Mouse (Mus musculus): ENCODE results near the gene Cul7. TPM values are rescaled to one million over a fixed set of nuclear protein-coding genes. Genes with fewer than 3 reads are reported as not detected.

The Cul7 gene
- polyA plus RNA-seq, 1 experiment from 2014 or later, result 34.9 TPM

GRCm38 (mm10) chr17:46682654-46683389 is 32.7 kb downstream of the Cul7 start:
- 83% methylated on average over 16 of the region's 16 CpGs for WGBS
- peaks cover 12% of the 10 kb centered on the region; the same call in 1 of the 2 replicates for H3K36me3 ChIP-seq (ENCODE audit: control insufficient read depth, insufficient read depth, low read length)

GRCm38 (mm10) chr17:46685913-46686312 is 35.8 kb downstream of the Cul7 start:
- WGBS, result 90% methylated on average over 6 of the region's 6 CpGs
- H3K4me3 ChIP-seq (ENCODE audit: low read depth, low read length), result no peak overlapping the region

More at GRCm38 (mm10) chr17:46682654-46683389, 32.7 kb downstream of the Cul7 start:
- Histone ChIP-seq H3K9ac (ENCODE audit: low read length) (no peak overlapping the region), H3K9me3 (ENCODE audit: control insufficient read depth, low read length) (no peaks in the 10 kb centered on the region), H3K27ac (ENCODE audit: low read depth, low read length) (no peak overlapping the region), H3K4me3 (ENCODE audit: low read depth, low read length) (no peak overlapping the region), H3K4me2 (ENCODE audit: low read depth, low read length, severe bottlenecking) (no peak overlapping the region), H3K27me3 (ENCODE audit: control insufficient read depth, insufficient read depth, low read length) (no peaks in the 10 kb centered on the region), H3K4me1 (replicated peaks; ENCODE audit: control insufficient read depth, insufficient read depth, low read length) (peaks cover 8% of the 10 kb centered on the region; the same call in 1 of the 2 replicates)
- no peak for DNase-seq (ENCODE audit: low spot score)
- no peak for ATAC-seq (replicated peaks; ENCODE audit: low FRiP score)

DNA sequence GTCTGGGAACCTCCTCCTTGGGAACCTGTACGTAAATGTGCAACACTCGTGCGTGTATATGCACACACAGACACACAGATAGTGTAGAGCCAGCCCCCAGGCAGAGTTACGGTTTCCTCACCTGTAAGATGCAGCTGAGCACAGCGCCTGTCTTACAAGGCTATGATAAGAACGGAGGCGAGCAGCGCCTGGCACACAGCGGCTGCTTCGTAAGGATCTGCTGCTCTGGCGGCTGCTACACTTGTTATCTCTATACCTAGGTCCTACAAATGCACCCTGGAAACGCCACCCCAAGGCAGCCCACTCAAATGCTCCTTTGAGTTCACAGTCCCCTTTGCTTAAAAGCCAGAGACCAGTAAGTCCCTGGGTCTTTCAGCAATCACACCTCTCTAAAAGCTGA is 40.5 kb downstream of the Cul7 start:
- H3K27me3 ChIP-seq (ENCODE audit: control insufficient read depth, insufficient read depth, low read length), result no peaks in the 10 kb centered on the region
- no peak overlapping the region for H3K27ac ChIP-seq (ENCODE audit: low read depth, low read length)
- no peak overlapping the region for H3K9ac ChIP-seq (ENCODE audit: low read length)
- DNase-seq (ENCODE audit: low spot score) (no peak), ATAC-seq (replicated peaks; ENCODE audit: low FRiP score) (no peak)
- no peak overlapping the region for H3K4me3 ChIP-seq (ENCODE audit: low read depth, low read length)
- H3K4me2 ChIP-seq (ENCODE audit: low read depth, low read length, severe bottlenecking), result no peak overlapping the region
- WGBS, result 91% methylated on average over 12 of the region's 12 CpGs
- no peaks in the 10 kb centered on the region for H3K9me3 ChIP-seq (ENCODE audit: control insufficient read depth, low read length)
- no peaks in the 10 kb centered on the region for H3K4me1 ChIP-seq (replicated peaks; ENCODE audit: control insufficient read depth, insufficient read depth, low read length)
- H3K36me3 ChIP-seq (ENCODE audit: control insufficient read depth, insufficient read depth, low read length), result no peaks in the 10 kb centered on the region; the same call in 1 of the 2 replicates

More at GRCm38 (mm10) chr17:46685913-46686312, 35.8 kb downstream of the Cul7 start:
- Histone ChIP-seq H3K9ac (ENCODE audit: low read length) (no peak overlapping the region), H3K27ac (ENCODE audit: low read depth, low read length) (no peak overlapping the region), H3K36me3 (ENCODE audit: control insufficient read depth, insufficient read depth, low read length) (peaks cover 12% of the 10 kb centered on the region; the same call in 1 of the 2 replicates), H3K27me3 (ENCODE audit: control insufficient read depth, insufficient read depth, low read length) (no peaks in the 10 kb centered on the region), H3K4me1 (replicated peaks; ENCODE audit: control insufficient read depth, insufficient read depth, low read length) (peaks cover 5% of the 10 kb centered on the region; the same call in 1 of the 2 replicates), H3K9me3 (ENCODE audit: control insufficient read depth, low read length) (no peaks in the 10 kb centered on the region), H3K4me2 (ENCODE audit: low read depth, low read length, severe bottlenecking) (no peak overlapping the region)
- ATAC-seq (replicated peaks; ENCODE audit: low FRiP score), result no peak
- no peak for DNase-seq (ENCODE audit: low spot score)

DNA sequence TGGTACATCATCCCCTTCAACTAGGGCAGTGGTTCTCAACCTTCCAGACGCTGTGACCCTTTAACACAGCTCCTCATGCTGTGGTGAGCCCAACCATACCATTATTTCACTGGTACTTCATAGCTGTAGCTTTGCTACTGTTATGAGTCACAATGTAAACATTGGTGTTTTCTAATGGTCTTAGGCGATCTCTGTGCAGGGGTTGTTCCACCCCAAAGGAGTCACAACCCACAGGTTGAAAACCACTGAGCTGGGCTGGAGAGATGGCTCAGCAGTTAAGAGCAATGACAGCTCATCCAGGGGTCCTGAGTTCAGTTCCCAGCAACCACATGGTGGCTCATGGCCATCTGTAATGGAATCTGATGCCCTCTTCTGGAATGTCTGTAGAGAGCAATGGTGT is 41.3 kb downstream of the Cul7 start:
- H3K4me3 ChIP-seq (ENCODE audit: low read depth, low read length), result no peak overlapping the region
- no peaks in the 10 kb centered on the region for H3K27me3 ChIP-seq (ENCODE audit: control insufficient read depth, insufficient read depth, low read length)
- no peak overlapping the region for H3K27ac ChIP-seq (ENCODE audit: low read depth, low read length)
- no peaks in the 10 kb centered on the region for H3K4me1 ChIP-seq (replicated peaks; ENCODE audit: control insufficient read depth, insufficient read depth, low read length)
- H3K4me2 ChIP-seq (ENCODE audit: low read depth, low read length, severe bottlenecking), result no peak overlapping the region
- no peak overlapping the region for H3K9ac ChIP-seq (ENCODE audit: low read length)
- no peaks in the 10 kb centered on the region for H3K9me3 ChIP-seq (ENCODE audit: control insufficient read depth, low read length)
- 87% methylated on average over 2 of the region's 2 CpGs for WGBS
- DNase-seq (ENCODE audit: low spot score) (no peak), ATAC-seq (replicated peaks; ENCODE audit: low FRiP score) (no peak)
- no peaks in the 10 kb centered on the region; the same call in 1 of the 2 replicates for H3K36me3 ChIP-seq (ENCODE audit: control insufficient read depth, insufficient read depth, low read length)

DNA sequence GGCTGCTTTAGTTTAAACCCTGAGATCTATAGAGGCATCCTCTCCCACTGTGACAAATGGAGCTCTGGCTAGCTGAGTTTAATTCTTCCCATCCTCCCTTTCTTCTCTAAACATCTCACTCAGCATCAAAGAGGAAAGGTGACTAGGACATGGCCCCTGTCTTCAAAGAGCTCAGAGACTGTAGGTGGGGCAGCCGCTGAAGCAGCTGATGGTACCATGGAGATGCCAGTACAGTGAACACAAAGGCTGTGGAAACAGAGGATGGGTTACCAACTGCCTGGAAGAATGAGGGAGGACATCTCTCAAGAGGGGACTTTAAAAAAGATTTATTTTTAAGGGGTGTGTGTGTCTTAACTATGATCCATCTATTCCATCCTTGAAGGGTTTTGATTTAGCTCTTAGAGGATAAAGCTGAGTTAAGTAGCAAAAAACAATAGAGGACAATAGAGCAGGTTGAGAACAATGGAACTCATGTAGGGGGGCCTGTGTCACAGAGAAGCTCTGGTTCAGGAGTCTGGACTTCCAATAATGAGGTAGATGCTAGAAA is 44.5 kb downstream of the Cul7 start:
- WGBS, result 86% methylated on average over 1 of the region's 1 CpGs
- no peaks in the 10 kb centered on the region; the same call in 1 of the 2 replicates for H3K36me3 ChIP-seq (ENCODE audit: control insufficient read depth, insufficient read depth, low read length)

DNA sequence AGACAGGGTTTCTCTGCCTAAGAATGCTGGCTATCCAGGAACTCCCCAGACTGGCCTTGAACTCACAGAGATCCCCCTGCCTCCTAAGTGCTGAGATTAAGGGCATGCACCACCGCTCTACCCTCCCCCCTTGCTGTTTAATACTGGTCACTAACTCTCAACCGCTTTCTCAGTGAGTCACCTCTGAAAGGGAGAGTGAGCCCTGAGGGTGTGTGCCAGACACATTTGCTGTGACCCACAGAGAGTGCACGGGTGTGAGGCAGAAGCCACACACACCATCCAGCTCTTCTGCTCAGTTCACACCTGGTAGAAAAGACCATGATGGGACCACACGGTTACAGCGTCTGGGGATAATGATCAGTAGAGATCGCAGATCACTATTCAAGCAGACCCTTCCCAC is 48.4 kb downstream of the Cul7 start:
- ATAC-seq (replicated peaks; ENCODE audit: low FRiP score) (no peak), DNase-seq (ENCODE audit: low spot score) (no peak)
- Histone ChIP-seq H3K4me2 (ENCODE audit: low read depth, low read length, severe bottlenecking) (no peak overlapping the region), H3K27ac (ENCODE audit: low read depth, low read length) (no peak overlapping the region), H3K9ac (ENCODE audit: low read length) (no peak overlapping the region), H3K36me3 (ENCODE audit: control insufficient read depth, insufficient read depth, low read length) (no peaks in the 10 kb centered on the region; the same call in 1 of the 2 replicates), H3K4me1 (replicated peaks; ENCODE audit: control insufficient read depth, insufficient read depth, low read length) (peaks cover 11% of the 10 kb centered on the region), H3K9me3 (ENCODE audit: control insufficient read depth, low read length) (no peaks in the 10 kb centered on the region), H3K4me3 (ENCODE audit: low read depth, low read length) (no peak overlapping the region), H3K27me3 (ENCODE audit: control insufficient read depth, insufficient read depth, low read length) (no peaks in the 10 kb centered on the region)
- WGBS, result 91% methylated on average over 6 of the region's 6 CpGs

More for the DNA sequence above, 44.5 kb downstream of the Cul7 start:
- ATAC-seq (replicated peaks; ENCODE audit: low FRiP score) (no peak), DNase-seq (ENCODE audit: low spot score) (no peak)
- Histone ChIP-seq H3K4me2 (ENCODE audit: low read depth, low read length, severe bottlenecking) (no peak overlapping the region), H3K9ac (ENCODE audit: low read length) (no peak overlapping the region), H3K27me3 (ENCODE audit: control insufficient read depth, insufficient read depth, low read length) (no peaks in the 10 kb centered on the region), H3K9me3 (ENCODE audit: control insufficient read depth, low read length) (no peaks in the 10 kb centered on the region), H3K27ac (ENCODE audit: low read depth, low read length) (no peak overlapping the region), H3K4me3 (ENCODE audit: low read depth, low read length) (no peak overlapping the region), H3K4me1 (replicated peaks; ENCODE audit: control insufficient read depth, insufficient read depth, low read length) (no peaks in the 10 kb centered on the region)

- no peak overlapping the region for H3K27ac ChIP-seq (ENCODE audit: low read depth, low read length)
- no peak for DNase-seq (ENCODE audit: low spot score)
- no peak for ATAC-seq (replicated peaks; ENCODE audit: low FRiP score)
- no peaks in the 10 kb centered on the region; the same call in 1 of the 2 replicates for H3K36me3 ChIP-seq (ENCODE audit: control insufficient read depth, insufficient read depth, low read length)
- H3K27me3 ChIP-seq (ENCODE audit: control insufficient read depth, insufficient read depth, low read length), result no peaks in the 10 kb centered on the region
- peaks cover 16% of the 10 kb centered on the region for H3K4me1 ChIP-seq (replicated peaks; ENCODE audit: control insufficient read depth, insufficient read depth, low read length)
- H3K9ac ChIP-seq (ENCODE audit: low read length), result no peak overlapping the region
- 92% methylated on average over 5 of the region's 5 CpGs for WGBS
- H3K9me3 ChIP-seq (ENCODE audit: control insufficient read depth, low read length), result no peaks in the 10 kb centered on the region
- H3K4me2 ChIP-seq (ENCODE audit: low read depth, low read length, severe bottlenecking), result no peak overlapping the region
- no peak overlapping the region for H3K4me3 ChIP-seq (ENCODE audit: low read depth, low read length)
Observed at GRCm38 (mm10) chr17:46699245-46699644, 49.1 kb downstream of the Cul7 start.

GRCm38 (mm10) chr17:46699912-46700311 is 49.8 kb downstream of the Cul7 start:
- WGBS, result 86% methylated on average over 3 of the region's 3 CpGs
- H3K36me3 ChIP-seq (ENCODE audit: control insufficient read depth, insufficient read depth, low read length), result no peaks in the 10 kb centered on the region; the same call in 1 of the 2 replicates
- no peaks in the 10 kb centered on the region for H3K27me3 ChIP-seq (ENCODE audit: control insufficient read depth, insufficient read depth, low read length)
- H3K4me2 ChIP-seq (ENCODE audit: low read depth, low read length, severe bottlenecking), result no peak overlapping the region
- H3K4me1 ChIP-seq (replicated peaks; ENCODE audit: control insufficient read depth, insufficient read depth, low read length), result peaks cover 16% of the 10 kb centered on the region
- H3K9me3 ChIP-seq (ENCODE audit: control insufficient read depth, low read length), result no peaks in the 10 kb centered on the region
- no peak for DNase-seq (ENCODE audit: low spot score)
- H3K9ac ChIP-seq (ENCODE audit: low read length), result no peak overlapping the region
- H3K4me3 ChIP-seq (ENCODE audit: low read depth, low read length), result no peak overlapping the region
- no peak for ATAC-seq (replicated peaks; ENCODE audit: low FRiP score)
- H3K27ac ChIP-seq (ENCODE audit: low read depth, low read length), result no peak overlapping the region
